Mouse (Mus musculus): Measurements from ENCODE around the gene Carhsp1. TPM values are rescaled to one million over a fixed set of nuclear protein-coding genes. Genes with fewer than 3 reads are reported as not detected.
A peak's percentile ranks its signal among the peaks of the same experiment; 100 is the strongest.

Gene Carhsp1
- polyA plus RNA-seq, 1 experiment: 47.4 TPM

DNA sequence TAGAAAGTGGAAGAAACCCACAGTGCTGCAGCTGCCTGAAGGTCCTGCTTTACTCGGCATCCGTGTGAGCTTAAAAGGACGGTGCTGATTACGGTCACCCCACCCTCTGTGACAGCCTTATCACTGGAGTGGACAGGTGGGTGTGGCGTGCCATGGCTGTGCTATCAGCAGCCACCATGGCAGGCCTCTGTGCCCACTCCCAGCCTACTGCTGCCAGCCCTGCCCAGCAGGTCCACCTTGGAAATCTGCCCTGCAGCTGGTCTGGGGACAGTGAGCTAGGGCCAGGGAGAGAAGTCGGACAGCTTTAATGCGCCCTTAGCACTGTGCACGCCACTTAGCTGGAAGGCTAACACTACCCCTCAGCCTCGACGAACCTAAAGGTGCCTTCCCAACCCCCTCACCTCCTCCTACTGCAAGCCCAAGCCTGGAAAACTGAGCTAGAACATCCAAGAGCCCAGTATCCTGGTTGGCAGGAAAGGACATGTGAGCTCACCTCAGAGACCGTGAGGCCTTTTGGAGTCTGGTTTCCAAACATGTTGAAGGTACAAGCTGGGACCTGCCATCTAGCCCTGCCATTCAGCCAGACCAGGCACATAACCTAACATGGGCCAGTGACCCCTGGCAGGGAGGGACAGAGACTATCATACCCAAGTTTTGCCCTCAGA, 15.0 kb upstream of the Carhsp1 start:
- DNase-seq: no peak
- Histone ChIP-seq H3K4me3 (ENCODE audit: control insufficient read depth, insufficient read depth, low read length) (no peak overlapping the region), H3K27me3 (ENCODE audit: control insufficient read depth, insufficient read depth, low read length) (no peaks in the 10 kb centered on the region), H3K4me1 (replicated peaks; ENCODE audit: control insufficient read depth, insufficient read depth, low read length) (no peaks in the 10 kb centered on the region), H3K27ac (ENCODE audit: control insufficient read depth, insufficient read depth, low read length) (no peak overlapping the region), H3K36me3 (ENCODE audit: control insufficient read depth, insufficient read depth, low read length) (peaks cover 33% of the 10 kb centered on the region)
- TF ChIP-seq POLR2A (IDR thresholded peaks at IDR 0.05; ENCODE audit: control insufficient read depth, extremely low read depth, insufficient read depth, low read length, poor library complexity): no peak
- no peak for TF ChIP-seq CTCF (IDR thresholded peaks at IDR 0.05; ENCODE audit: borderline replicate concordance, control insufficient read depth, extremely low read depth, insufficient read depth, low read length, poor library complexity)
- 94% methylated on average over 11 of the region's 11 CpGs for WGBS

DNA sequence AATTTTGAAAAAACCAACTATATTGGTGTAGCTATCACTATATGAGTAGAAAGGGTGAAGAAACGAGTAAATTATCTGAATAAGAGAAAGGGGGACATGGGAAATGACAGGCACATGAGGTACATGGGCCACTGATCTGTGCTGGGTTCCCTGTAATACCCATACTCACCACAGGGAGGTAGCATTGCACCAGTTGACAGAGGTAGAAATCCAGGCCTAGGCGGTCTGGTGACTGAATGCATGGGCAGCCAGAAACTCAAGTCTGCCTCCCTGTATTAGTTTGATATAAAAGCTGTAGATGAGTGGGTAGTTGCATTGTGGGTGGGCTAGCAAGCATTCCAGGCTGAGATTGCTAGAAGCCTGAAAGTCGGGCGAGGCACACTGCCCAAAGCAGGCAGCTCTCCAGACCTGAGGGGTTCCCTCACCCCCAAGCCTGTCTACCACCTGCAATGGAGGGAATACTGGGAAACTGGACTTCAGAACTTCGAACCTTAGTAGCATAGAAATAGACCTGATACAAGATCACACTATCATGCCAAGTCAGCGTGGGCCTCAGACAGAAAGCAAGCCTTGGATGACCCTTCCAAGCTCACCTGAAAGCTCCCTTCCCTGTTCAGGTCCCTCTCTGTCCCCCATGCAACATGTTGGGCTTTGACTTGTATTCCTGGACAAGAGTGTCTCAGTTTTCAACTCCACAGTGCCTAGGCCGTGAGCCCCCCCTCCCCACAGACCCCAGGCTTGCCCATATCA, 14.3 kb upstream of the Carhsp1 start:
- TF ChIP-seq CTCF (IDR thresholded peaks at IDR 0.05; ENCODE audit: borderline replicate concordance, control insufficient read depth, extremely low read depth, insufficient read depth, low read length, poor library complexity) (no peak), POLR2A (IDR thresholded peaks at IDR 0.05; ENCODE audit: control insufficient read depth, extremely low read depth, insufficient read depth, low read length, poor library complexity) (no peak)
- H3K27ac ChIP-seq (ENCODE audit: control insufficient read depth, insufficient read depth, low read length): no peak overlapping the region
- H3K27me3 ChIP-seq (ENCODE audit: control insufficient read depth, insufficient read depth, low read length): no peaks in the 10 kb centered on the region
- H3K36me3 ChIP-seq (ENCODE audit: control insufficient read depth, insufficient read depth, low read length): peaks cover 26% of the 10 kb centered on the region
- H3K4me1 ChIP-seq (replicated peaks; ENCODE audit: control insufficient read depth, insufficient read depth, low read length): no peaks in the 10 kb centered on the region
- no peak overlapping the region for H3K4me3 ChIP-seq (ENCODE audit: control insufficient read depth, insufficient read depth, low read length)
- WGBS: 70% methylated on average over 7 of the region's 7 CpGs
- DNase-seq: peak; percentile 81

DNA sequence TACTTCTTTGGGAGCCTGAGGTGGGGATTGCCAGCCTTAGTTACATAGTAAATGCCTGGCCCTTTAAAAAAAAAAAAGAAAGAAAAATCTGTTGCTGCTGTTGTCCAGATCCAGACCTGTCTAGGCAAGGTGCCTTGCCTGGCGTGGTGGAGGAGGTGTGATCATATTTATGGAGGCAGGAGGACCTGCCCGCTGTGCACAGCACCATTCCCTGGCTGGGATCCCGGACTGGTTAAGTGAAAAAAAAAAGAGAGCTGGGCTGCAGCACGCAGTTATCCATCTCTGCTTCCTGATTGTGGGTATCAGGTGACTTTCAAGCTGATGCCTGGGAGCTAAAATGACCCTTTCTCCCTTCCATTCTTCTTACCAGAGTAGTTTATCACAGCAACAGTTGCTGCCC, 13.1 kb upstream of the Carhsp1 start:
- H3K36me3 ChIP-seq (ENCODE audit: control insufficient read depth, insufficient read depth, low read length): peaks cover 14% of the 10 kb centered on the region
- TF ChIP-seq CTCF (IDR thresholded peaks at IDR 0.05; ENCODE audit: borderline replicate concordance, control insufficient read depth, extremely low read depth, insufficient read depth, low read length, poor library complexity): no peak
- TF ChIP-seq POLR2A (IDR thresholded peaks at IDR 0.05; ENCODE audit: control insufficient read depth, extremely low read depth, insufficient read depth, low read length, poor library complexity): no peak
- H3K4me1 ChIP-seq (replicated peaks; ENCODE audit: control insufficient read depth, insufficient read depth, low read length): no peaks in the 10 kb centered on the region
- H3K4me3 ChIP-seq (ENCODE audit: control insufficient read depth, insufficient read depth, low read length): no peak overlapping the region
- H3K27ac ChIP-seq (ENCODE audit: control insufficient read depth, insufficient read depth, low read length): no peak overlapping the region
- H3K27me3 ChIP-seq (ENCODE audit: control insufficient read depth, insufficient read depth, low read length): no peaks in the 10 kb centered on the region
- DNase-seq: no peak
- 88% methylated on average over 4 of the region's 4 CpGs for WGBS

DNA sequence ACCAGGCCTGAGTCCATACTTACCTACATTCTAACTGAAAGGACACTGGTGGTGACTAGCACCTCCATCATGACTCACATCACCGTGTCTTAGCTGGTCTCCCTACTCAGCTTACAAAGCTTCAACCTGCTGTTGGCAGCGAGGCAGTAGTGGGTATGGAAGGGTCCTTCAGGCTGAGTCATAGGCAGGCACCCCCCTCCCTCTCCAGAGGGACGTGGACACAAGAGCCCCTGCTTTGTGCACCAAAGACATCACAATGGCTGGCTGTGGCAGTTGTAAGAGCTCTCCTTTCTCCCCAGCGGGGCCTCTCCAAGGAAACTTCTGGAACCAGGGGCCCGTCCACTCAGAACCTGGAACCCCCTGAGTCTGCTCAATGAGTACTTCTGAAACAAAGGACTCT, 8.5 kb upstream of the Carhsp1 start, which contains the start of gene Gm5767:
Gene Gm5767 (plus strand): TSS at position 301 of the 400 bp plus-strand sequence.
- Histone ChIP-seq H3K27ac (ENCODE audit: control insufficient read depth, insufficient read depth, low read length) (no peak within 1 kb of the TSS), H3K36me3 (ENCODE audit: control insufficient read depth, insufficient read depth, low read length) (no peaks in the 10 kb centered on the region), H3K4me3 (ENCODE audit: control insufficient read depth, insufficient read depth, low read length) (no peak within 1 kb of the TSS), H3K27me3 (ENCODE audit: control insufficient read depth, insufficient read depth, low read length) (no peaks in the 10 kb centered on the region), H3K4me1 (replicated peaks; ENCODE audit: control insufficient read depth, insufficient read depth, low read length) (no peaks in the 10 kb centered on the region)
- TF ChIP-seq POLR2A (IDR thresholded peaks at IDR 0.05; ENCODE audit: control insufficient read depth, extremely low read depth, insufficient read depth, low read length, poor library complexity) (no peak), CTCF (IDR thresholded peaks at IDR 0.05; ENCODE audit: borderline replicate concordance, control insufficient read depth, extremely low read depth, insufficient read depth, low read length, poor library complexity) (no peak)
- no peak for DNase-seq
- WGBS: 93% methylated on average over 5 of the region's 5 CpGs

DNA sequence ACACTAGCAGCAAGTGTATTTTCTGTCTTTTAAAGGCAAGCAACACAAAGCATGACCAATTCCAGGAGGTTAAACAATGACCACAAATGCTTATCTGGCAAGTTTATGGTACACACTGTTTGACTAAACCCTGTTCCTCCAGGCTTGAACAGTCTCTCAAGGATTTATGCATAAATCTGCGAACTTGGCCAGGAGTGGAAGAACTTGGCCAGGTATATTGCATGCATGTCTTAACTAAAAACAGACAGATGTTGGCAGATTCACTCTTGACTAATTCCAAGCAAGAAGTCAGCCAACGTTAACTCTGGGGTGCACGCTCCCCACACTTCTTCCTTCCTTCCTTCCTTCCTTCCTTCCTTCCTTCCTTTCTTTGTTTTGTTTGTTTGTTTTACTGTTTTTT, 7.8 kb upstream of the Carhsp1 start:
- WGBS: 75% methylated on average over 3 of the region's 3 CpGs
- DNase-seq: no peak
- no peaks in the 10 kb centered on the region for H3K27me3 ChIP-seq (ENCODE audit: control insufficient read depth, insufficient read depth, low read length)
- no peaks in the 10 kb centered on the region for H3K36me3 ChIP-seq (ENCODE audit: control insufficient read depth, insufficient read depth, low read length)
- no peak overlapping the region for H3K27ac ChIP-seq (ENCODE audit: control insufficient read depth, insufficient read depth, low read length)
- H3K4me3 ChIP-seq (ENCODE audit: control insufficient read depth, insufficient read depth, low read length): no peak overlapping the region
- no peak for TF ChIP-seq POLR2A (IDR thresholded peaks at IDR 0.05; ENCODE audit: control insufficient read depth, extremely low read depth, insufficient read depth, low read length, poor library complexity)
- TF ChIP-seq CTCF (IDR thresholded peaks at IDR 0.05; ENCODE audit: borderline replicate concordance, control insufficient read depth, extremely low read depth, insufficient read depth, low read length, poor library complexity): no peak
- H3K4me1 ChIP-seq (replicated peaks; ENCODE audit: control insufficient read depth, insufficient read depth, low read length): no peaks in the 10 kb centered on the region

DNA sequence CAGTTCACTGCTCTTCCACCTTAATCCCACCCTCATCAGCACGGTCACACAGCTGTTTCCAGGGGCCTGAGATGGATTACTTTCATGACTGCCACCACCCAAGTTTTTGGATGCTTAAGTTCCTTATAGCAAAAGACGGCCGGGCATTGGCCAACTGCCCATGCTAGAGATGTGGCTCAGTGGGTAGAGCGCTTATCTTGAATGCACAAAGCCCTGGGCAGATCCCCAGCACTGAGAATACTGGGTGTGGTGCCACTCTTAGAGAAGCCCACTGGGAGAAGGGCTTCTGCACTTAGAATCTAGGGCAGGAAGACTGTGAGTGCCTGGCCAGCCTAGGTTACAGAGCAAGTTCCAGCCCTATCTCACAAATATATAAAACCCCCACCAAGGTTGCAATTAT, 6.7 kb upstream of the Carhsp1 start:
- 89% methylated on average over 4 of the region's 4 CpGs for WGBS
- no peaks in the 10 kb centered on the region; the same call in 1 of the 2 replicates for H3K27me3 ChIP-seq (ENCODE audit: control insufficient read depth, insufficient read depth, low read length)
- peaks cover 4% of the 10 kb centered on the region; the same call in 1 of the 2 replicates for H3K4me1 ChIP-seq (replicated peaks; ENCODE audit: control insufficient read depth, insufficient read depth, low read length)
- no peak overlapping the region for H3K27ac ChIP-seq (ENCODE audit: control insufficient read depth, insufficient read depth, low read length)
- DNase-seq: no peak
- no peaks in the 10 kb centered on the region for H3K36me3 ChIP-seq (ENCODE audit: control insufficient read depth, insufficient read depth, low read length)
- TF ChIP-seq CTCF (IDR thresholded peaks at IDR 0.05; ENCODE audit: borderline replicate concordance, control insufficient read depth, extremely low read depth, insufficient read depth, low read length, poor library complexity): no peak
- TF ChIP-seq POLR2A (IDR thresholded peaks at IDR 0.05; ENCODE audit: control insufficient read depth, extremely low read depth, insufficient read depth, low read length, poor library complexity): no peak
- no peak overlapping the region for H3K4me3 ChIP-seq (ENCODE audit: control insufficient read depth, insufficient read depth, low read length)
